Mouse (Mus musculus) lung, postnatal 36 days (tissue): ENCODE measurements around the gene Mapkap1.

ENCODE experiments used
- DNase-seq: peaks from one replicate; pipeline ENCODE4 v3.0.0; 2022; ENCODE audit warnings: mixed read lengths

The Mapkap1 gene

DNA sequence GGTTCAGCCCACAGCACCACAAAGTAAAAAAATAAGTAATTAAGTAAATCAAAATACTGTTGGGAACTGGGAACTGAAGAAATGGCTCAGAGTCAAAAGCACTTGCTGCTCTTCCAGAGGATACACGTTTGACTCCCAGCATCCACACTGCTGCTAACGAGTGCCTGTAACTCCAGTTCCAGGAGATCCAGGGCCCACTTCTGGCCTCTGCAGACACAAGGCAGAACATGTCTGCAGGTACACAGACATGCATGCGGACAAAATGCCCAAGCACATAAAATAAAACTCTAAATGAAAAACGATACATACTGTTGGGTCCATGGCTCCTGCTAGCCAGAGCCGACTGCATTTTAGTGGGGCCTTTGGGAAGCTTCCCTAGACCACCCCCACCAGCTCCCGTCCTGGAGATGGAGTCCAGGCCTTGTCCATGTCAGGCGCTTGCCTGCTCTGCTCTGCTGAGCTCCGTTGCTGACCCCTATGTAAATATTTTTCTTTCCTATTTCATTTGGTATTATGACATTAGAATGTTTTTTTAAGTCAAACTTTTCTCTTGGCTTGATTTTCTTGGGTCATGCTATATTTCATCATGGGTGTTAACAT, 185.9 kb downstream of the Mapkap1 start:
- DNase-seq: no peak

- DNase-seq: no peak
These were observed 187.4 kb downstream of the Mapkap1 start for GRCm38 (mm10) chr2:34594001-34594400.

DNA sequence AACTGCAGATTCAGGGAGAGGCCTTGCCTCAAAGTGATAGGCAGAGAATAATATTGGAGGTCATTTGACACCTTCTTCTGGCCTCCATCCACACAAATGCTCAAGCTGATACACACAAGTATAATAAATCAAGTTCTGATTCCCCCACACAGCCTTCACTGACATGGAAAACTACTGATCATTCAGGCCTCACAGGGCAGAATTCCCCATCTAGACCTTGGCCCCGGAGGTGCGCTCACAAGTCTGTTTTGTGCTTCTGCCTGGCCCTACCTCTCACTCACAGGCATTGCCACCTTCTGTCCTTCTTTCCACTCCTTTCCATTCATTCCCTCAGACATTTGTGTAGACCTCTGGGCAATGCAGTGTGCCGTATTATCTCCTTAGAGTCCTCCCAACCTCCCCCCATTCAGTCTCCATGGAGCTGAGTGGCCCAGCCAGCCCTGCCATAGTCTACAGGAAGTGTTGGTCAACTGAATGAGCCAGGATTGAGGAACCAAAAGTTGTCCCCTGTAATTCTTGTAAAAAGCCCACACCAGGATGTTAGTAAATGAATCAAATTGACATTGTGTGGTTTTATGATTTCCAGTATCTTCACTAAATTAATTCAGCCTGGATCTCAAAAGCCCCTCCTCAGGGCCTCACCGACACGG, 193.2 kb downstream of the Mapkap1 start:
- no peak for DNase-seq

DNA sequence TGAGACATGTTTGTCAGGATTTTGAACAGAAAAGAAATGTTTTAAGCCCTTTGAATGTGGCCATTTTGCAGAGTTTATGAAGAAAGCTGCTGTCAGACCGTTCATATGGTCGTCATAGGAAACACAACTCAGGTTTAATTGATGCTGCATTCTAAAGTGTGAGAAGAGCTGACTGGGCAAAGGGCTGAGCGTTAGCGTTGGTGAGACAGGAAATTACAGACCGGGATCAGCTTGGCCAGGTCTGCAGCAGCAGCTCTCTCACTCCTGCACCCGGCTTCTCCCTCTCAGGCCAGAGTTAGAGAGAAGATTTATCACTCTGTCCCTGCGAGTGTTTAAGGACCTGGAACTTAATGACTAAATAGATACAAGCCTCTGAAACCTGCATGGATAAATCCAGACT, 194.2 kb downstream of the Mapkap1 start:
- DNase-seq: no peak

- no peak for DNase-seq
These were observed 195.6 kb downstream of the Mapkap1 start for GRCm38 (mm10) chr2:34602111-34602541.

DNA sequence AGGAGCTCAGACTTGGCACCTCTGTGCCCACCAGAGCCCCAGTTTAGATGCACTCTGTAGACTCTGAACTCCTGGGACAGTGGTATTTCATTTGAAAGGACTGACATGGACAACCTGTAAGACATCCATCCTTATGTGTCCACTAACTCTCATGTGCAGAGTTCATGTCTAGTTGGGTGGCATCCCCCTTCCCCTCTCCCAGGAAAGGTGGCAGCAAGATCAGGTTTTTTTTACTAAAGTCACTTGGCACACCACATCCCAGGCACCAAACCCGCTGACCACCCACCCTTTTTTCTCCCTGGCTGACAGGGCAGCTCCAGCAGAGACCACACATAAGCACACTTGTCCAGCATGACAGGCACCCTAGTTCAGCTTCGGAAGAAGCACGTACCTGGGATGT, 196.3 kb downstream of the Mapkap1 start:
- DNase-seq: no peak

- no peak for DNase-seq
These were observed 197.2 kb downstream of the Mapkap1 start for GRCm38 (mm10) chr2:34603653-34604214.

- no peak for DNase-seq
These were observed 198.5 kb downstream of the Mapkap1 start for GRCm38 (mm10) chr2:34605040-34605439.

- DNase-seq: no peak
These were observed 202.3 kb downstream of the Mapkap1 start for GRCm38 (mm10) chr2:34608917-34609316.

- DNase-seq: no peak
These were observed 202.9 kb downstream of the Mapkap1 start for GRCm38 (mm10) chr2:34609516-34609915.

- no peak for DNase-seq
These were observed 214.3 kb downstream of the Mapkap1 start for GRCm38 (mm10) chr2:34620778-34621415.

DNA sequence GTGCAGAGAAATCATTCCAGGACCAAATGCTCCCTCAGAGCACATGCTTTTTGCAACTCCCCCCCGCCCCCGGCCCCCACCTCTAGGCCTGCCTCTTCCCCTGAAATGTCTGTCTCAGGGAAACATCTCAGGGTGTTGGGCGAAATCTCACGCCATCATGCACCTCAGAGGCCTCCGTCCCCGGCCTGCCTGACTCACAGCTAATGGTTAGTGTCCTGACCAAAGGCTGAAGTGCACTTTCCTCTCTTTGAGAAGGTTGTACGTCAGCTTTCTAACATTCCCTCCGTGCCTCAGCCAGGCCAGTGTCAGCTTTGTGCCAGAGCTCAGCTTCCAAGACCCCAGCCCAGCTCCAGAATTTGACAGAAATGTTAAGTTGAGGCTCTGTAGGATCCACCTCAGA, 214.9 kb downstream of the Mapkap1 start:
- no peak for DNase-seq

GRCm38 (mm10) chr2:34622518-34622917, 215.9 kb downstream of the Mapkap1 start:
- DNase-seq: no peak

DNA sequence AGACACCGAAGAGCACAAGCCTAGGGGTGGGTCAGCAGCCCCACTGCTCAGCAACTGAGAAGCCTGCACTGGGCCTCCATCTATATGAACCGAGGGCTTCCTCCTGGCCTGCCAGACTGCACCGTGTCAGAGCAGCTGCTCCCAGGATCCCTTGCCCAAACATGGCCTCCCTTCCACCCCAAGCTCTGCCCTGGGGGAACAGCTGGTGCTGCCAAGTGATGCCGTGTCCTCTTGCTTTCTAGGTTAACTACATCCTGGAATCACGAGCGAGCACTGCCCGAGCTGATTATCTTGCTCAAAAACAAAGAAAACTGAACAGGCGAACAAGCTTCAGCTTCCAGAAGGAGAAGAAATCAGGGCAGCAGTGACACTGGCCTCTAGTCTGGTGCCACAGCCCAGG, 216.6 kb downstream of the Mapkap1 start:
- no peak for DNase-seq

- no peak for DNase-seq
These were observed 217.5 kb downstream of the Mapkap1 start for GRCm38 (mm10) chr2:34624076-34624475.

GRCm38 (mm10) chr2:34627328-34628226, 221.0 kb downstream of the Mapkap1 start:
- peak; percentile 20 for DNase-seq

DNA sequence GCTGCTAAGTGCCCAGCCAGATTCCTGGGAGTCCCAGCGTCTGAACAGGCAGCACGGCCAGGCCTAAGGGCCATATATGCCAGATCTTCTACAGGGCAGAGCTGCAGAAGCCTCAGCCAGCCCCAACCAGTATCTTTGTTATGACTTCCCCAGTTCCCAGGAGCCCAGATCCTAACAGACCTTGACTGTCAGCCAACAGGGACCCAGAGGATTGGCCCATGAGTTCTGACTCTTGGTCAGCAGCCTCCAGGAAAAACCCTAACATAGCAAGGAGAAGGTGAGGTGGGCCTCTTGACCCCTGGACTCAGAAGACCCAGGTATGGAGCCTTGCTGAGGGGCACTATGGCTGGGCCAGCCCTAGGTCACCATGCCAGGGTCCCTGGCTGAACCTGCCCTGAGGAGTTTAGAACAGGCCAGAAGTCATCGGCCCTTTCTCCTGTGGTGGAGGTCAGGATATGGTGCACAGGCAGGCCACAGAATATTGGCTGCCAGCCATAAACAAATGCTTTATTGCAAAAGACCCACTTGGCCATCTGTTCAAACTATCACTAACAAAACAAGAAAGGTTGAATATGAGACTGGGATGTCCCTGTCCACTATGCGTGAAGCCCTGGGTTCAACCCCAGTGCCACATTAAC, 222.5 kb downstream of the Mapkap1 start:
- DNase-seq: peak; percentile 30

GRCm38 (mm10) chr2:34629758-34630157, 223.2 kb downstream of the Mapkap1 start:
- DNase-seq: no peak

DNA sequence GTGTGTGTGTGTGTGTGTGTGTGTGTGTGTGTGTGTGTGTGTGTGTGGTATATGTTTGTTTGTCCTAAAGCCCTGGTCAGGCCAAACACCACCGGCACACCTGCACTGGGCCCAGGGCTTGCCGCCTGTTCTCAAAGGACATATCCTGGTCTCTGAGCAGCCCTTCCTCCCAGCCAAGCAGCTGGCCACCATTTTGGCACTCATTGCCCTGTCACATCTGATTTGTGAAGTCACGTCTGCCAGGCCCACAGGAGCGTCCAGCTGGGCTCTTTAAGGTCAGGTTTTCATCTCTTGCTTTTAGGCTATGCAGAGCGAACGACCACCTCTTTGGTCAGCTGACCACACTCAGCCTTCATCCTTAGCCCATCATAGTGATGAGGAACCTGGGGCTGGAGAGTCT, 223.9 kb downstream of the Mapkap1 start:
- DNase-seq: no peak

GRCm38 (mm10) chr2:34632051-34632450, 225.5 kb downstream of the Mapkap1 start:
- no peak for DNase-seq

- DNase-seq: no peak
These were observed 228.9 kb downstream of the Mapkap1 start for GRCm38 (mm10) chr2:34635249-34636165.
